Mouse (Mus musculus) limb, embryonic 10.5 days (tissue): ENCODE results near the gene Ubr2. TPM values are rescaled to one million over a fixed set of nuclear protein-coding genes. Genes with fewer than 3 reads are reported as not detected.

ENCODE experiments used
- DNase-seq: peaks from one replicate; pipeline ENCODE4 v3.0.0-alpha.2; 2017; ENCODE audit warnings: low spot score
- H3K27ac ChIP-seq: fragments of 300-500 bp; sonication (generic); 2 replicates; pipeline ENCODE4 v1.5.1; 2016; ENCODE audit warnings: mild to moderate bottlenecking
- H3K27me3 ChIP-seq: fragments of 300-500 bp; sonication (generic); 2 replicates; pipeline ENCODE4 v1.6.1; 2016; ENCODE audit warnings: low read depth, mild to moderate bottlenecking; ENCODE audit not compliant: poor library complexity, severe bottlenecking
- H3K36me3 ChIP-seq: fragments of 300-500 bp; sonication (generic); 2 replicates; pipeline ENCODE4 v1.6.1; 2016; ENCODE audit warnings: mild to moderate bottlenecking, moderate library complexity
- H3K4me1 ChIP-seq: fragments of 300-500 bp; sonication (generic); 2 replicates; pipeline ENCODE4 v1.6.1; 2016
- H3K4me3 ChIP-seq: fragments of 300-500 bp; sonication (generic); 2 replicates; pipeline ENCODE4 v1.5.1; 2016; ENCODE audit warnings: mild to moderate bottlenecking, moderate library complexity
- H3K9me3 ChIP-seq: fragments of 300-500 bp; sonication (generic); replicated peaks from 2 replicates; pipeline ENCODE4 v1.6.1; 2016; ENCODE audit warnings: mild to moderate bottlenecking
- WGBS: fragments of 180-500 bp; shearing (Covaris S2); methylation state at CpG from one replicate; pipeline ENCODE4 v1.1.7; 2016; 5-methylcytosine and 5-hydroxymethylcytosine counted together
- polyA plus RNA-seq: library from polyadenylated mRNA; unstranded; fragments of >200 nt; fragmentation: Nextera tagmentation; extraction: Ambion mirVana; gene quantifications from 2 replicates; pipeline ENCODE4 v1.2.1, GENCODE M21; 2016

Gene Ubr2
- polyA plus RNA-seq, 1 experiment from 2014 or later: 18.5 TPM

GRCm38 (mm10) chr17:46903876-46904490 lies 106.4 kb downstream of the Ubr2 start:
- H3K9me3 ChIP-seq: 0 out of 2 replicates have a peak, but pooled peaks cover 2% of the 10 kb centered on the region
- H3K27ac ChIP-seq: no peak overlapping the region
- 0 out of 2 replicates have a peak, but pooled peaks cover 3% of the 10 kb centered on the region for H3K4me1 ChIP-seq
- WGBS: 25% methylated on average over 19 of the region's 19 CpGs
- DNase-seq: peak; percentile 87
- H3K36me3 ChIP-seq: no peaks in the 10 kb centered on the region
- H3K4me3 ChIP-seq: no peak overlapping the region
- no peaks in the 10 kb centered on the region for H3K27me3 ChIP-seq

- no peak for DNase-seq
- peaks cover 22% of the 10 kb centered on the region for H3K4me1 ChIP-seq
- H3K27ac ChIP-seq: no peak overlapping the region
- 52% methylated on average over 2 of the region's 2 CpGs for WGBS
- H3K36me3 ChIP-seq: no peaks in the 10 kb centered on the region
- H3K4me3 ChIP-seq: no peak overlapping the region
- H3K9me3 ChIP-seq: no peaks in the 10 kb centered on the region
- H3K27me3 ChIP-seq: no peaks in the 10 kb centered on the region
Observed at GRCm38 (mm10) chr17:46900941-46901340, 109.4 kb downstream of the Ubr2 start.

DNA sequence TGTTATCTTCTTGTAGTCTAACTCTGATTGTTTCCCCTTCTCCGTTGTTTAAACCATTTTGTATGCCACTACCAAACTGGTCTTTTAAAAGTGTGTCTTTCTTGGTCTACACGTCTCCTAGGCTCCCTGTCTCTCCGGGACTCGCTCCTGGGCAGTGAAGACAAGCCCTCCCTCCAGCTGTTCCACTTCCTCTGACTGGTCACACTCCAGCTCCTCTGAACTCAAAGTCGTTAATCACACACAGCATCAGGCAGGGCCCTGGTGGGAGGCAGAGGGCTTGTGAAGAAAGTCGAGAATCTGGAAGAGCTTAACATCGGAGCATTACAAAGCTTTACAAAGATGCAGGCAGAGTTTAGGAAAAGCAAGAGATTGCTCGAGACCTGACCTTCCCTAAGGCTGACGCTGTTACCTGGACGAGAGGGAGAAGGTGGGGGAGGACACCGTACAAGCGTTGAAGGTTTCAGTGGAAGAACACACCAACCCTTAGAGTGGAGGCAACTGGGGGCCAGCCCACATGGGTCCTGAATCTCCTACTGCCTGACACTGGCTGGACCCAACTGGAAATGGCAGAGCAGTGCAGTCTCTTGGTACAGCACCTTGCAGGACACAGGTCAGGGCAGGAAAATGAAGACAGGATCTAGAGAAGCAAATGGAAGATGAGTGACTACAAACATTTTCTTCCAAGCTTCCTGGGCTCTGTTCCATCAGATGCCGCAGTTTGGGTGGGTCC lies 113.0 kb downstream of the Ubr2 start:
- Histone ChIP-seq H3K27ac (peak overlapping the region; percentile 70), H3K4me3 (no peak overlapping the region), H3K9me3 (no peaks in the 10 kb centered on the region), H3K27me3 (no peaks in the 10 kb centered on the region), H3K4me1 (peaks cover 26% of the 10 kb centered on the region), H3K36me3 (peaks cover 16% of the 10 kb centered on the region)
- 40% methylated on average over 13 of the region's 13 CpGs for WGBS
- DNase-seq: no peak

DNA sequence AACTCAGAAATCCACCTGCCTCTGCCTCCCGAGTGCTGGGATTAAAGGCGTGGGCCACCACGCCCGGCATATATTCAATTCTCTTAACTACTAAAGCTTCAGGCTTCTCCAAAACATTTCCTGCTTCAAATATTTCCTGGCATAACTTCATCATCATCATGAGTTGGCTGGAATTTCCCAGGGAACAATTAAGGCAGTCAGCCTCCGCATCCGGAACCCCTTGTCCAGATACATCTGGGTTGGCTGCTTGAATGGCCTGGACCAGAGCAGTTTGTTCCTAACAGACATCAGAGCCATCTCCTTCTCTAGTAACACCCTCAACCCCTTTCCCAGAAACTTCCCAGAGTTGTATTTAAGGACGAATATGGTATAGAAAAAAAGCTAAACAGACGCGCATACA lies 114.9 kb downstream of the Ubr2 start:
- no peak for DNase-seq
- H3K4me1 ChIP-seq: peaks cover 42% of the 10 kb centered on the region
- peaks cover 21% of the 10 kb centered on the region for H3K36me3 ChIP-seq
- no peak overlapping the region for H3K4me3 ChIP-seq
- H3K27ac ChIP-seq: no peak overlapping the region
- WGBS: 95% methylated on average over 9 of the region's 9 CpGs
- no peaks in the 10 kb centered on the region for H3K27me3 ChIP-seq
- H3K9me3 ChIP-seq: no peaks in the 10 kb centered on the region

- WGBS: 3% methylated on average over 64 of the region's 64 CpGs
- Histone ChIP-seq H3K27me3 (no peaks in the 10 kb centered on the region), H3K4me1 (peaks cover 37% of the 10 kb centered on the region), H3K4me3 (peak overlapping the region; percentile 87), H3K9me3 (no peaks in the 10 kb centered on the region), H3K27ac (peak overlapping the region; percentile 95), H3K36me3 (peaks cover 21% of the 10 kb centered on the region)
- peak; percentile 68 for DNase-seq
Observed at GRCm38 (mm10) chr17:46890843-46891594, 119.3 kb downstream of the Ubr2 start.

DNA sequence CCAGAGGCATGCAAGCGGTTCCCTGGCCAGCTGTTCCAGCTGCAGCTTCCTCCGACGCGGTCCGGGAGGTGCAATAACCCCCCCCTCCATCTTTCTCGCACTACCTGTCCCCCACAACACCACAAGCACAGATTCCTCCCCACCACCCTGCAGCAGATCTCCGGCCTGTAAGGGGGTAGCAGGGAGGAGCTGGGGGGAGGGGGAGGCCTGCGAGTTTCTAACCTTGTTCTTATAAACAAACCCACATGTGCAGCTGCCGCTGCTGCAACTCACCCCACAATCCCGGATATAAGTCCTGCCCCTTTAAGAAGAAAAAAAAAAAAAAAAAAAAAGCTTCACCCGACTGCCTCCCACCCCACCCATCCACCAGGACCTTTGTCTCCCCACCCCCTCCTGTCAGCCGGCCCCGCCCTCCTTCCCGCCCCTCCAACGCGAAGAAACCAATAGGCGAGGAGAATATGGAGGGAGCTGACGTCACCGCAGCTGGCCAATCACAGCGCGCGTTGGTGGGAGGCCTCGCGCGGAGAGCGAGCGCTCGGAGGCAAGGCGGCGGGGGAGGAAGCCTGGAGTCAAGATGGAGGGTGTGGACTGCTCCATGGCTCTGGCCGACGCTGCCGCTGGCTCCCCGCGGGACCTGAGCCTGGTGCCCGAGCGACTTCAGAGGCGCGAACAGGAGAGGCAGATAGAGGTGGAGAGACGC lies 120.1 kb downstream of the Ubr2 start, which contains the start of gene Tbcc:
Gene Tbcc (plus strand): TSS at position 569 of the 700 bp plus-strand sequence.
- WGBS: under 1% methylated on average over 40 of the region's 40 CpGs
- no peaks in the 10 kb centered on the region for H3K9me3 ChIP-seq
- H3K27me3 ChIP-seq: no peaks in the 10 kb centered on the region
- peaks cover 21% of the 10 kb centered on the region for H3K36me3 ChIP-seq
- peak within 1 kb of the TSS; percentile 95 for H3K27ac ChIP-seq
- peak within 1 kb of the TSS; percentile 87 for H3K4me3 ChIP-seq
- peak; percentile 99 for DNase-seq
- peaks cover 43% of the 10 kb centered on the region for H3K4me1 ChIP-seq

GRCm38 (mm10) chr17:46889450-46890084 lies 120.8 kb downstream of the Ubr2 start:
- under 1% methylated on average over 44 of the region's 44 CpGs for WGBS
- peaks cover 43% of the 10 kb centered on the region for H3K4me1 ChIP-seq
- H3K27ac ChIP-seq: peak overlapping the region; percentile 95
- peak overlapping the region; percentile 87 for H3K4me3 ChIP-seq
- H3K36me3 ChIP-seq: peaks cover 21% of the 10 kb centered on the region
- DNase-seq: peak; percentile 81
- no peaks in the 10 kb centered on the region for H3K27me3 ChIP-seq
- no peaks in the 10 kb centered on the region for H3K9me3 ChIP-seq

GRCm38 (mm10) chr17:46888511-46889212 lies 121.7 kb downstream of the Ubr2 start:
- 35% methylated on average over 16 of the region's 16 CpGs for WGBS
- H3K36me3 ChIP-seq: peaks cover 18% of the 10 kb centered on the region
- no peaks in the 10 kb centered on the region for H3K27me3 ChIP-seq
- peak overlapping the region; percentile 95 for H3K27ac ChIP-seq
- DNase-seq: peak; percentile 43
- no peaks in the 10 kb centered on the region for H3K9me3 ChIP-seq
- H3K4me3 ChIP-seq: peak overlapping the region; percentile 87
- peaks cover 43% of the 10 kb centered on the region for H3K4me1 ChIP-seq

DNA sequence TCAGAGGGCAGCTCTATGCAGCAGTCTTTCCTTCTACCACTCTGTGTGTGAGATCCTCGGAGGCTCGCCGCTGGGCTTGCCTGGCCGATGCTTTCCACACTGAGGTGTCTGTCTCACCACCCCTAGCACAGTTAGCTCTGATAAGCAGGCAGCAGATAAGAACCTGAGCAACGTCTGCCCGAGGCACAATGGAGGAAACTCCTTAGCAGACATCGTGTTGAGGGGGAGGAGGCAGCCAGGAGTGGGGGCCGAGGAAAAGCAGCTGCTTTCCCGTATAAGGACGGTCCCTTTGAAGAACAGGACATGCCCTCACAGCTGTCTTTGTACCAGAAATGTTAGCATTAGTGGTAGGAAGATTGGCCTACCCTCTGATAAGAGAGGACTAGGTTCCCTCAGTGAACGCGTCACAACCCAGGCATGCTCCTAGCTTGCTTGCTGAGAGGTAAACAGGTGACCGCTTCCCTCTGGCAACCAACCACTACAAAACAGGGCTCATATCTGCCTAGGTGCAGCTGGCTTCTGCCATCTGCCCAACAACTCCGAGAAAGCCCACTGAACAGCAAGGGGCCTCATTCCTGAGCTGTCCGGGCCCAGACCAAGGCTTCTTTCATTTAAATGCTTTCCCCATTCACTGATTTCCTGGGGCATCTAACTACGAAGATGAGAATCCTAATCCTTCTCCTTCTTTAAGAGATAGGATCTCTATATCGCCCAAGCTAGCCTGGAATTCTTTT lies 124.3 kb downstream of the Ubr2 start:
- WGBS: 48% methylated on average over 17 of the region's 17 CpGs
- Histone ChIP-seq H3K27ac (0 out of 2 replicates have a peak overlapping the region, but pooled peaks have one; percentile 16), H3K36me3 (no peaks in the 10 kb centered on the region), H3K4me3 (no peak overlapping the region), H3K4me1 (peaks cover 29% of the 10 kb centered on the region), H3K9me3 (no peaks in the 10 kb centered on the region), H3K27me3 (no peaks in the 10 kb centered on the region)
- no peak for DNase-seq

DNA sequence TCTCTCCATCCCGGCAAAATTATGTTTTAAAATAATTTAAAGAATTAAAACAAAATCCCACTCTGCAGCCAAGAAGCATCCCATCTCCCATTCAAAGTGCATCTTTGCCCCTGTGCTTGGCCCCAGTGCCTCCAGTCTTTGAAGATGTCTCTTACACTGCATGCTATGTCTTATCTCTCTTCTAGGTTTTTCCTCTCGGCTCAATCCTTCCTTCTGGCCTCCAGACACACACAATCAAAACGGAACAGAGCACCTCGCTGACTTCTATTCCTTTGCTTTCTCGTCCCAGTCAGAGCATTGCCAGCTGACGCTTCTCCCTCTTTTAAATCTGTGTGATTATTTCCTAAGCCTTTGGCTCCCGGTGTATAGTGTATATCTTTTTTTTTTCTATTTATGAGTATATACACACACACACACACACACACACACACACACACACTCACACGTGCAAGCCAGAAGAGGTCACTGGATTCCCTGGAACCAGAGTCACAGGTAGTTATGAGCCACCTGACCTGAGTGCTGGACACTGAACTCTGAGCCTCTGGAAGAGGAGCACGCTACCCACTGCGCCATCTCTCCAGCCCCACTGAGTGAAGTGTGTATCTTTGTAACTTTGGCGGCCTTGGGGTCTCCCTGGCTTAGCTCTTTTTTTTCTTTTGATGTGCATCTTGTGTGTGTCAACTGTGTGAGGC lies 125.0 kb downstream of the Ubr2 start:
- Histone ChIP-seq H3K36me3 (no peaks in the 10 kb centered on the region), H3K4me3 (no peak overlapping the region), H3K4me1 (peaks cover 26% of the 10 kb centered on the region), H3K9me3 (no peaks in the 10 kb centered on the region), H3K27ac (0 out of 2 replicates have a peak overlapping the region, but pooled peaks have one; percentile 16), H3K27me3 (no peaks in the 10 kb centered on the region)
- 83% methylated on average over 11 of the region's 11 CpGs for WGBS
- no peak for DNase-seq

- WGBS: 95% methylated on average over 6 of the region's 6 CpGs
- Histone ChIP-seq H3K9me3 (no peaks in the 10 kb centered on the region), H3K36me3 (no peaks in the 10 kb centered on the region), H3K4me1 (peaks cover 29% of the 10 kb centered on the region), H3K27me3 (no peaks in the 10 kb centered on the region), H3K27ac (no peak overlapping the region), H3K4me3 (no peak overlapping the region)
- no peak for DNase-seq
Observed at GRCm38 (mm10) chr17:46884766-46885165, 125.6 kb downstream of the Ubr2 start.
